Mouse (Mus musculus) limb, embryonic 10.5 days (tissue): ENCODE measurements around the gene Kif11. TPM values are rescaled to one million over a fixed set of nuclear protein-coding genes. Genes with fewer than 3 reads are reported as not detected.

Source experiments
- DNase-seq: peaks from one replicate; pipeline ENCODE4 v3.0.0-alpha.2; 2017; ENCODE audit warnings: low spot score
- H3K27ac ChIP-seq: fragments of 300-500 bp; sonication (generic); 2 replicates; pipeline ENCODE4 v1.5.1; 2016; ENCODE audit warnings: mild to moderate bottlenecking
- H3K27me3 ChIP-seq: fragments of 300-500 bp; sonication (generic); 2 replicates; pipeline ENCODE4 v1.6.1; 2016; ENCODE audit warnings: low read depth, mild to moderate bottlenecking; ENCODE audit not compliant: poor library complexity, severe bottlenecking
- H3K36me3 ChIP-seq: fragments of 300-500 bp; sonication (generic); 2 replicates; pipeline ENCODE4 v1.6.1; 2016; ENCODE audit warnings: mild to moderate bottlenecking, moderate library complexity
- H3K4me1 ChIP-seq: fragments of 300-500 bp; sonication (generic); 2 replicates; pipeline ENCODE4 v1.6.1; 2016
- H3K4me3 ChIP-seq: fragments of 300-500 bp; sonication (generic); 2 replicates; pipeline ENCODE4 v1.5.1; 2016; ENCODE audit warnings: mild to moderate bottlenecking, moderate library complexity
- H3K9me3 ChIP-seq: fragments of 300-500 bp; sonication (generic); replicated peaks from 2 replicates; pipeline ENCODE4 v1.6.1; 2016; ENCODE audit warnings: mild to moderate bottlenecking
- WGBS: fragments of 180-500 bp; shearing (Covaris S2); methylation state at CpG from one replicate; pipeline ENCODE4 v1.1.7; 2016; 5-methylcytosine and 5-hydroxymethylcytosine counted together
- polyA plus RNA-seq: library from polyadenylated mRNA; unstranded; fragments of >200 nt; fragmentation: Nextera tagmentation; extraction: Ambion mirVana; gene quantifications from 2 replicates; pipeline ENCODE4 v1.2.1, GENCODE M21; 2016

Gene Kif11
- 73.1 and 88.0 TPM in 2 replicates for polyA plus RNA-seq

DNA sequence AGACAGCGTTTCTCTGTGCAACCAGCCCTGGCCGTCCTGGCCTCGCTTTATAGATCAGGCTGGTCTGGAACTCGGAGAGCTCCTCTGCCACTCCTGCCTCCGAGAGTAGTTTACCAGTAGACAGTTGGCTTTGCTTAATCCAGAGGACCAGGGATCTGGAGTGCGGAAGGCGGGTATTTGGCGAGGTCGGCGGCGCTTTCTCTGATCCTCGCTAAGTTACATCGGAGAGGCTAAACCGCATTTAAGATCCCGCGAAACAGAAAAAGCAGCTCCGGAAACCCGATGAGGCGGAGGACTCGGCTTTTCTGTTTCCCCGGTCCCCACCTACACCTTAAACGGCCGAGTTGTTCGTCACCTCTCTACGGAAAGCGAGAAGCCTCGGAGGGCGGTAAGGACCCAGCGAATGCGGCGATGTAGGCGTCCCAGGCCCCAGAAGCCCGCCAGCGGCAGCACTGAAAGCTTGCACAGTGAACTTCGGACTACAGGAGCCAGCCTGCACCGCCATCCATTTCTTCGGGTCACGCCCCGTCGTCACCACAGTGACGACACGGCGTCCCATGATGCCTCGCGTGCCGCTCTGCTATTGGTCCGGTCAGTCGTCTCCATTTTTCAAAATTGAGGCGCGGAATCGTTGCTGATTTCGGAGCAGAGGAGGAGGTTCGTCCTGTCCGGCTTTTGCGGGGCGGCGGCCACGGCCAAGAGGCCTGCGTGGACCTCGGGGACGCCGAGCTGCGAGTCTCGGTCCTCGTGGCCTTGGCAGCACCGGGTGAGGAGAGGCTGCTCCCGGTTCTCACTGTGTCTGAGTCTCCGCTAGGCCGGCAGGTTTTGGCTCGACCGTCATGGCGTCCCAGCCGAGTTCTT is at the start of gene Kif11:
Kif11 (plus strand) TSS at position 649 of the 861 bp plus-strand sequence.
- Histone ChIP-seq H3K36me3 (peaks cover 17% of the 10 kb centered on the region), H3K4me1 (peaks cover 18% of the 10 kb centered on the region), H3K27ac (peak within 1 kb of the TSS; percentile 97), H3K4me3 (peak within 1 kb of the TSS; percentile 96), H3K27me3 (no peaks in the 10 kb centered on the region), H3K9me3 (no peaks in the 10 kb centered on the region)
- peak; percentile 93 for DNase-seq
- under 1% methylated on average over 73 of the region's 73 CpGs for WGBS

DNA sequence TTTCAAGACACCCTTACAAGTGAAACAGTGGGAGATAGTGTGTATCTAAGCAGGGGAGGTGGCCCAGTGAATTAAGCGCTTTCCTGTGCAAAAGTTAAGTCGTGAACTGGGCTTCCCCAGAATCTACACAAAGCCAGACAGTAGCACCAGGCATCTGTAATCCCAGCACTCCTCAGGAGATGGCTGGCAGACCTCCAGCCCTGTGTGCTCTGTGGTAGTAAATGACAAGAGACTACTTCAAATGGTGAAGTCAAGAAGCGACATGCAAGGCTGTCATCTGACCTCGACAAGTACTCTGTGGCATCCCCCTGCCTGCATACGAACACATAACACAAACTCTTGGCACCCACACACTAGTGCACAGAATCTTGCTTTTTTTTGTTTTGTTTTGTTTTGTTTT is 49.0 kb upstream of the Kif11 start:
- H3K9me3 ChIP-seq, result no peaks in the 10 kb centered on the region
- 85% methylated on average over 5 of the region's 5 CpGs for WGBS
- no peaks in the 10 kb centered on the region for H3K4me1 ChIP-seq
- H3K4me3 ChIP-seq, result no peak overlapping the region
- no peak overlapping the region for H3K27ac ChIP-seq
- peaks cover 24% of the 10 kb centered on the region for H3K36me3 ChIP-seq
- no peaks in the 10 kb centered on the region for H3K27me3 ChIP-seq
- DNase-seq, result no peak

DNA sequence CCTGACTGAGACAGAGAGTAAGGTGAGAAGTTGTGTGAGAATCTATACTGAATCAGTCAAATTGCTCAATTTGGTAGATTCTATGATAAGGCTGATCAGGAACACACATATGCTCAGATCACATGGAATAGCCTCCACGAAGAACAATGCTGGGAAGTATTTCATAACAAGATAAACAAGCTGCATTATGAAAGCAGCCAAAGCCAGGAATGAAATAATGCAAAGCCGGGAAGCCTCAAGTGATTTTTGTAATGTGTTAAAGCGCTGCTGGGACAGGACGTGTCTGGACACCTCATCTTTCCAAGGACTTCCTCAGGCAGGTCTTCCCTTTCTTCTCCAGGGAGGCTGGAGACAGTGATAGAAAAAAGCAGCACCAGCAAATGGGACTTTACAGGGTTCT is 43.5 kb upstream of the Kif11 start:
- no peaks in the 10 kb centered on the region for H3K9me3 ChIP-seq
- no peak overlapping the region for H3K27ac ChIP-seq
- H3K27me3 ChIP-seq, result no peaks in the 10 kb centered on the region
- WGBS, result 87% methylated on average over 4 of the region's 4 CpGs
- peaks cover 16% of the 10 kb centered on the region for H3K36me3 ChIP-seq
- DNase-seq, result no peak
- H3K4me3 ChIP-seq, result no peak overlapping the region
- H3K4me1 ChIP-seq, result no peaks in the 10 kb centered on the region

DNA sequence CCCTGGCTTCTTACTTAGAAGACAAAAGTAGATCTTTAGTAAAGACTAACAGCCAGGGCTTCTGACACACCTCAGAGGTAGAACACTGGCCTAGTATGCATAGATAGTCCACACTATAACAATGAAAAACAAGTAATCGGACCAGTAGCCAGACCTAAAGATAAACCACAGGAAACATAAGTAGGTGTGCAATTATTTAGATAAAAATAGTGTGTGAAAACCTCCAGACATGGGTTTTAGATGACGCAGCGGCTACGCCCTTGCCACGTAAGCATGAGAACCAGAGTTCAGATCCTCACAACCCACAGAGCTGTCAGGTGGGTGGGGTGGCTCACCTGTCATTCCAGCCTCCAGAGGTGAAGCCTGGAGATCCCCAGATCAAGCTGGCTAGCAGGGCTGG is 42.8 kb upstream of the Kif11 start:
- Histone ChIP-seq H3K36me3 (peaks cover 10% of the 10 kb centered on the region), H3K27me3 (no peaks in the 10 kb centered on the region), H3K4me3 (no peak overlapping the region), H3K4me1 (no peaks in the 10 kb centered on the region), H3K27ac (no peak overlapping the region), H3K9me3 (no peaks in the 10 kb centered on the region)
- 97% methylated on average over 5 of the region's 5 CpGs for WGBS
- no peak for DNase-seq

DNA sequence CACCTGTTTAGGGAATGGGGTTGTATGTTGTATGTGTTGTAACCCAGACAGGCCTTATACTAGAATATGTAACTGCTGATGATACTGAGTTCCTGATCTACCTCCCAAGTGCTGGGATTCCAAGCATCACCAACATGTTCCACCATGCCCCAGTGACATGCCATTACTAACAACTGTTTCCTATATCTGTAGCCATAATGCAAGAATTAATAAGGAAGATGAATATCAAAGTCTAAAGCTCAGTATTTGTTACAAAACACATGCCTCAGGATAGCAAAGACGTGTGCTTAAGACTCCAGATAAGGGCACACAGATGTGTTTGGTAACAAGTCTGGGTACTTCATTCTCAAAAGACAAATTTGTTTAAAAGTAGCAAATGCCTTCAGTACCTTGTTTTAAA is 40.8 kb upstream of the Kif11 start:
- H3K36me3 ChIP-seq, result no peaks in the 10 kb centered on the region
- DNase-seq, result no peak
- no peaks in the 10 kb centered on the region for H3K4me1 ChIP-seq
- H3K4me3 ChIP-seq, result no peak overlapping the region
- WGBS, result 82% methylated on average over 1 of the region's 1 CpGs
- H3K9me3 ChIP-seq, result no peaks in the 10 kb centered on the region
- H3K27me3 ChIP-seq, result no peaks in the 10 kb centered on the region
- H3K27ac ChIP-seq, result no peak overlapping the region

DNA sequence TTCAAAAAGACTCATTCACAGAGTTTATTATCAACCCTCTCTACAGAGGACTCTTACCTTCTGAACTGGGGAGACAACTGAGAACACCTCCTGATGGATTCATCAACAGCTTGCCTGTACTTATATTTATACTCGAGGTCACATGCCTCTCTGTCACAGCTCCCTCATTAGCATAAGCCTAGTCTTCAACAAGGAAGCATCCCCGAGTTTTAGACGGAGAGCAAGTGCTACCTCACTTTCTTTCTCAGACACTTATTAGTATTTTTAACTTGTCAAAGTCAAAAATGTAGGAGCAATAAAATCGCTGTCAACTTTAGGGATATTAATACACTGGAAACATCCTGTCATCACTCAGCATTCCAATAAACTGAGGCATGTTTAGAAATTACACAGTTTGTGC is 38.5 kb upstream of the Kif11 start, which contains the start of gene Ide:
Ide (minus strand) TSS at position 101 of the 400 bp plus-strand sequence.
- WGBS, result 86% methylated on average over 4 of the region's 4 CpGs
- Histone ChIP-seq H3K27ac (no peak within 1 kb of the TSS), H3K4me3 (no peak within 1 kb of the TSS), H3K27me3 (no peaks in the 10 kb centered on the region), H3K36me3 (no peaks in the 10 kb centered on the region), H3K9me3 (no peaks in the 10 kb centered on the region), H3K4me1 (0 out of 2 replicates have a peak, but pooled peaks cover 3% of the 10 kb centered on the region)
- no peak for DNase-seq

DNA sequence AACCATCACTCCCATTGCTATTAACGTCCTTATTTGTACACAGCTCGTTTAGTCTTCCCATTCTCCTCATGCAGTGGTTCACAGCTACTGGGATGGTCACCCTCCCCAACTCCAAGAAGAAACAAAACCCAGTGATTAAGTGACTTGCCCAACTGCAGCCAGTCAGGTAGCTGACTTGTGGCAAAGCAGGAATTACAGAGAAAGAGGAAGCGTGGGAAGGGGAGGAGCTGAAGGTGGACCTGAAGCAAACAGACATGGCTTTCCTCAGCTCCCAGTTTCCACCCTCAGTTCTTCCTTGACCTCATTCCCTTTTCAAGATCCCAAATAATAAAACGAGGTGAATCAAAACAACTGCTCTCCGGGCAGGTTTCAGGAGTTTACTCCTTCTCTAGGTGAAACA is 35.7 kb upstream of the Kif11 start:
- 85% methylated on average over 5 of the region's 5 CpGs for whole genome bisulfite sequencing
- no peaks in the 10 kb centered on the region for H3K36me3 ChIP-seq
- 0 out of 2 replicates have a peak, but pooled peaks cover 3% of the 10 kb centered on the region for H3K4me1 ChIP-seq
- no peak overlapping the region for H3K4me3 ChIP-seq
- H3K27ac ChIP-seq, result no peak overlapping the region
- no peaks in the 10 kb centered on the region for H3K9me3 ChIP-seq
- DNase-seq, result no peak
- H3K27me3 ChIP-seq, result no peaks in the 10 kb centered on the region

DNA sequence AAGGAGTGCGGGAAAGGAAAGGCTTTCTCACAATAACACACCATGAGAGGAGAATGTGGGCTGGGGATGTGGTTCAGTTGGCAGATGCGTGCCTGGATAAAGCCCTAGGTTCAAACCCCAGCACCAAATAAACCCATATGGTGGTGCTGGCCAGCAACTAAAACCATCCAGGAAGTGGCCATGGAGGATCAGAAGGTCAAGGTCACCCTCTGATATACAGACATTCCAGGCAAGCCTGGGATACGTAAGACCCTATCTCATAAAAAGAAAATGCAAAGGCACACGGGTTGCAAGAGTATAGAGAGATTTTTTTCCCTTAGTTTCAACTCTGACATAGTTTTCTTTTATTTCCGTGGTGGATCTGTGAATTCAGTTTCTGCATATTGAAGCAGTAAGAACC is 35.3 kb upstream of the Kif11 start:
- no peaks in the 10 kb centered on the region for H3K36me3 ChIP-seq
- DNase-seq, result no peak
- no peak overlapping the region for H3K4me3 ChIP-seq
- H3K27me3 ChIP-seq, result no peaks in the 10 kb centered on the region
- 0 out of 2 replicates have a peak, but pooled peaks cover 3% of the 10 kb centered on the region for H3K4me1 ChIP-seq
- WGBS, result 79% methylated on average over 5 of the region's 5 CpGs
- no peak overlapping the region for H3K27ac ChIP-seq
- no peaks in the 10 kb centered on the region for H3K9me3 ChIP-seq

DNA sequence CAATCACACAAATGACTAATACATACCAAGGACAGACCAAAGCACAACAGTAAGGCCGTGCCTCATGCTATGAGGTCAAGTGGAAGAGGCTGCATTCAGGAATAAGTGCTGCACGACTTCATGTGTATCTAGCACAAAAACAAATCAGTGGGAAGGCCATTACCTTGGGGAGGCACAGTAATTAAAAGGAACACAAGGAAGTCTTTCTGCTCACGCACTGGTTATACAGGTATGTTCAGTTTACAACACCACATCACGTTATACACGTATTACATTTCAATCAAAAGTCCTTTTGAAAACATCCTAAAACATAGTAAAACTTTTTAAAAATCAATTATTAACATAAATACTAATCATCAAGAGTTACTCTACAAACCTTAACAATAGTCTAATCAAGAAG is 32.3 kb upstream of the Kif11 start:
- DNase-seq, result no peak
- 0 out of 2 replicates have a peak, but pooled peaks cover 3% of the 10 kb centered on the region for H3K4me1 ChIP-seq
- no peaks in the 10 kb centered on the region for H3K27me3 ChIP-seq
- no peak overlapping the region for H3K4me3 ChIP-seq
- no peaks in the 10 kb centered on the region for H3K9me3 ChIP-seq
- WGBS, result 89% methylated on average over 5 of the region's 5 CpGs
- no peak overlapping the region for H3K27ac ChIP-seq
- H3K36me3 ChIP-seq, result no peaks in the 10 kb centered on the region

DNA sequence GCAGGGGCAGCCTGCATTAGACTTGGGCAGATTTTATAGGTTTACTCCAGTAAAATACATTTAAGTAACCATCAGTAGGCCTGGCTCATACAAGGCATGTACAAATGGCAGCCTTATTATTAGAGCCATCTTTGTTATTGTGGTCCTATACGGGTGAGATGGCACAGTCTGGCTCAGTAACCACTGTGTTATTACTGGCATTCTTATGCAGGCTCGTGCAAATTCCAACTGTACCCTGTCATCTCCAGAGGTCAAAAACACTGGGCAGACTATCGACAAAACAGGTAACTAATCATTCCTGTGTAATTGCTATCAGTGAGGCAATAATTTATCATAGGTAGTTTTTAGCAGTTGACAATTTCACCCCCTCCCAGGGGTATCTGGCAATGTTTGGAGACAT is 29.9 kb upstream of the Kif11 start:
- Histone ChIP-seq H3K4me1 (no peaks in the 10 kb centered on the region), H3K27me3 (no peaks in the 10 kb centered on the region), H3K9me3 (no peaks in the 10 kb centered on the region), H3K27ac (no peak overlapping the region), H3K36me3 (no peaks in the 10 kb centered on the region), H3K4me3 (no peak overlapping the region)
- WGBS, result 76% methylated on average over 3 of the region's 3 CpGs
- no peak for DNase-seq

DNA sequence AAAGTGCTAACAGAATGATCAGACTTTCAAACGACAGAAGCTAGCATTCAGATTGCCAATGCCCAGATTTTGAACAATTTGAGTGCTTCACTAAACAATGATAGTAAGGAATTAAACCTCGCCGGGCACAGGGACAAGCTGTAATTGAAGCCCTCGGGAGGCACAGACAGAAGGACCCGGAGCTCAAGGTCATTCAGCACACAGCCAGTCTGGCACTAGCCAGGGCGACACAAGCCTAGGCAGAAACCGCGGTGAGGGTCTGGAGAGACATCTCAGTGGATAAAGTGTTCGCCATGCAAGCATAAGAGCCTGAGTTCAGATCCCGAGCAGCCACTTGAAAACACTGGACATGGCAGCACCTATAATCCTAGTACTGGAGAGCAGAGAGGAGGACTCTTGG is 27.9 kb upstream of the Kif11 start:
- H3K9me3 ChIP-seq, result no peaks in the 10 kb centered on the region
- H3K4me1 ChIP-seq, result no peaks in the 10 kb centered on the region
- H3K27me3 ChIP-seq, result no peaks in the 10 kb centered on the region
- H3K27ac ChIP-seq, result no peak overlapping the region
- H3K4me3 ChIP-seq, result no peak overlapping the region
- 93% methylated on average over 10 of the region's 10 CpGs for WGBS
- peaks cover 9% of the 10 kb centered on the region for H3K36me3 ChIP-seq
- no peak for DNase-seq

DNA sequence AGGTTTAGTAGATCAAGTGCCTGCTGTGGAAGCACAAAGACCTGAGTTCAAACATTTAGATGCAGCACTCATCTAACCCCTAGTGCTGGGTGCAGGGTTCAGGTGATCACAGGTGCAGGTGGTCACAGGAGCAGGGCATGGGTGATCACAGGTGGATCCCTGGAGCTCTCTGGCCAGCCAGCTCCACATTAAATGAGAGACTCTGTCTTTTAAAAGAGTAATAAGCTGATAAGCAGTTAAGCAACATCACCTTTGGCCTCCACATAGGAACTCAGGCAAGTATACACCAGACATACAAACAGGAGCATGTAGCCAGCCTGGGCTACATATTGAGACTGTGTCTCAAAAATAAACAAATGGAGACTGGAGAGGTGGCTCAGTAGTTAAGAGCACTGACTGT is 27.3 kb upstream of the Kif11 start:
- H3K9me3 ChIP-seq, result no peaks in the 10 kb centered on the region
- H3K4me1 ChIP-seq, result no peaks in the 10 kb centered on the region
- peaks cover 9% of the 10 kb centered on the region for H3K36me3 ChIP-seq
- no peak overlapping the region for H3K4me3 ChIP-seq
- no peak for DNase-seq
- no peaks in the 10 kb centered on the region for H3K27me3 ChIP-seq
- H3K27ac ChIP-seq, result no peak overlapping the region

DNA sequence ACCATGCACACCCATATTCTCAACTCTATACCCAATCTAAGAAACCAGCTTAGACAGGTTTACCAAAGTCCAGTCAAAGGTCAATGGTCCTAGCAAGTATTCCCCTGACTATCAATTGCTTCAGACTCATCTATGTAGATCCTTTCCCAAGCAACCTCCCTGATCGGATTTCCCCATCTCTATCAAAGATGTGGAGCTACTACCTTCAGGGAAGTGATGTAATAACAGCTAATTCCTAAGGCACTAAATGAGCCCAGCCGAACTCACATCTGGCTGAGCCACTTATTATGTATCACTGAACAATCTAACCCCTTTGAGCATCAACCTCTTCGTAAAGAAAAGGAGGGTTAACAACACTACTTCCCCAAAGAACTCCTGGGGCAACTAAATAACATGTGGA is 23.4 kb upstream of the Kif11 start:
- no peaks in the 10 kb centered on the region for H3K9me3 ChIP-seq
- H3K4me3 ChIP-seq, result no peak overlapping the region
- DNase-seq, result no peak
- WGBS, result 91% methylated on average over 3 of the region's 3 CpGs
- no peak overlapping the region for H3K27ac ChIP-seq
- H3K4me1 ChIP-seq, result peaks cover 4% of the 10 kb centered on the region; the same call in 1 of the 2 replicates
- H3K36me3 ChIP-seq, result peaks cover 9% of the 10 kb centered on the region
- H3K27me3 ChIP-seq, result no peaks in the 10 kb centered on the region
